Mouse (Mus musculus) hindbrain, embryonic 10.5 days (tissue): ENCODE data around the gene Aldh8a1. TPM values are rescaled to one million over a fixed set of nuclear protein-coding genes. Genes with fewer than 3 reads are reported as not detected.

Source experiments
- DNase-seq: peaks from one replicate; pipeline ENCODE4 v3.0.0-alpha.2; 2017; ENCODE audit warnings: low spot score
- H3K27ac ChIP-seq: fragments of 300-500 bp; sonication (generic); 2 replicates; pipeline ENCODE4 v1.5.1; 2016; ENCODE audit warnings: mild to moderate bottlenecking, moderate library complexity
- H3K27me3 ChIP-seq: fragments of 300-500 bp; sonication (generic); 2 replicates; pipeline ENCODE4 v1.6.1; 2016; ENCODE audit warnings: mild to moderate bottlenecking; ENCODE audit not compliant: poor library complexity, insufficient read depth, severe bottlenecking
- H3K36me3 ChIP-seq: fragments of 300-500 bp; sonication (generic); 2 replicates; pipeline ENCODE4 v1.6.1; 2016; ENCODE audit warnings: mild to moderate bottlenecking, moderate library complexity
- H3K4me1 ChIP-seq: fragments of 300-500 bp; sonication (generic); replicated peaks from 2 replicates; pipeline ENCODE4 v1.6.1; 2016; ENCODE audit warnings: mild to moderate bottlenecking
- H3K4me3 ChIP-seq: fragments of 300-500 bp; sonication (generic); 2 replicates; pipeline ENCODE4 v1.5.1; 2016; ENCODE audit warnings: mild to moderate bottlenecking, moderate library complexity
- H3K9me3 ChIP-seq: fragments of 300-500 bp; sonication (generic); 2 replicates; pipeline ENCODE4 v1.6.1; 2016; ENCODE audit warnings: mild to moderate bottlenecking, moderate library complexity
- WGBS: fragments of 180-500 bp; shearing (Covaris S2); methylation state at CpG from one replicate; pipeline ENCODE4 v1.1.7; 2016; 5-methylcytosine and 5-hydroxymethylcytosine counted together
- polyA plus RNA-seq: library from polyadenylated mRNA; unstranded; fragments of >200 nt; fragmentation: Nextera tagmentation; extraction: Ambion mirVana; gene quantifications from 2 replicates; pipeline ENCODE4 v1.2.1, GENCODE M21; 2016

Aldh8a1 gene
- polyA plus RNA-seq, 1 experiment from 2014 or later: 0.09 TPM

GRCm38 (mm10) chr10:21351766-21352165 lies 25.3 kb upstream of the Aldh8a1 start:
- no peak for DNase-seq
- Histone ChIP-seq H3K4me1 (no peaks in the 10 kb centered on the region), H3K9me3 (no peaks in the 10 kb centered on the region), H3K27ac (no peak overlapping the region), H3K27me3 (no peaks in the 10 kb centered on the region), H3K36me3 (peaks cover 83% of the 10 kb centered on the region), H3K4me3 (no peak overlapping the region)
- 68% methylated on average over 12 of the region's 12 CpGs for WGBS

DNA sequence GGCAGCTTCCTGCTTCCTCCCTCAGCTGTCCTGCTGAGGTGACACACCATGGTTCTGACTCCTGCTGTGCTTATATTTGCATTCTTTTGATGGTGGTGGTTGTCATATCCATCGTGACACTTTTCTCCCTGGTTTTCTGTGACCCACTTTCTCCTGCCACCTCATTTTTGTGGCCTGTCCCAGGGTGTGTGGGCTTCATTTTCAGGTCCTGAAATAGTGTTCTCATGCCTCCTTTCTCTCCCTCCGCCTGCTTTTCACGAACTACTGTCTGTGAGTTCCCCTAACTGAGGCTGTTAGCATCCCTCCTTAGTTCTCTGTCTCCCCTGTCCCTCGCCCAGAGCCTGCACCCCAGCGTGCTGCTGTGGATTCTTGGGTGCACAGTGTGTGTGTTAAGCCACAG lies 23.2 kb upstream of the Aldh8a1 start:
- Histone ChIP-seq H3K4me1 (no peaks in the 10 kb centered on the region), H3K36me3 (peaks cover 87% of the 10 kb centered on the region), H3K27ac (no peak overlapping the region), H3K4me3 (no peak overlapping the region), H3K9me3 (no peaks in the 10 kb centered on the region), H3K27me3 (no peaks in the 10 kb centered on the region)
- DNase-seq: no peak
- WGBS: 64% methylated on average over 5 of the region's 5 CpGs

GRCm38 (mm10) chr10:21354506-21354905 lies 22.6 kb upstream of the Aldh8a1 start:
- no peak overlapping the region for H3K27ac ChIP-seq
- H3K9me3 ChIP-seq: no peaks in the 10 kb centered on the region
- H3K27me3 ChIP-seq: no peaks in the 10 kb centered on the region
- H3K4me3 ChIP-seq: no peak overlapping the region
- H3K4me1 ChIP-seq: no peaks in the 10 kb centered on the region
- no peak for DNase-seq
- 95% methylated on average over 7 of the region's 7 CpGs for WGBS
- peaks cover 88% of the 10 kb centered on the region for H3K36me3 ChIP-seq

- no peak for DNase-seq
- Histone ChIP-seq H3K9me3 (no peaks in the 10 kb centered on the region), H3K27ac (no peak overlapping the region), H3K36me3 (peaks cover 83% of the 10 kb centered on the region), H3K4me3 (no peak overlapping the region), H3K27me3 (no peaks in the 10 kb centered on the region), H3K4me1 (no peaks in the 10 kb centered on the region)
- 92% methylated on average over 8 of the region's 8 CpGs for WGBS
These were observed 19.1 kb upstream of the Aldh8a1 start for GRCm38 (mm10) chr10:21357986-21358385.

DNA sequence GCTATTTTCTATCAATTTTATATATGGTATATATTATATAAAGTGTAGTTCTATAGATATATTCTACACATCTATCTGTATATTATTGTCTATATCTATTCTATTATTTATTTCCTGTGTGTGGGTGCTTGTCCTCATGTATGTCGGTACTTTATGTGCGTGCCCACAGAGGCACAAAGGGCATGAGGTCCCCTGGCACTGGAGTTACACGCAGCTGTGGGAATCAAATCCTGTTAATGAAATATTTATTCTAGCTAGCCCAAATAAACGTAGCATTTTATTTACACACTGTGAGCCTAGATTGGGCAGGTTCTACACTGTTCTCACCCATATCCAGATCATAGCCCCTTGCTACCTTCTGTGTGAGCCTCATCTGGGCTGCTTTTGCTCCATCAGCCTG lies 18.0 kb upstream of the Aldh8a1 start:
- Histone ChIP-seq H3K27me3 (no peaks in the 10 kb centered on the region), H3K36me3 (peaks cover 83% of the 10 kb centered on the region), H3K27ac (no peak overlapping the region), H3K9me3 (no peaks in the 10 kb centered on the region), H3K4me1 (no peaks in the 10 kb centered on the region), H3K4me3 (no peak overlapping the region)
- DNase-seq: no peak
- WGBS: 96% methylated on average over 4 of the region's 4 CpGs

DNA sequence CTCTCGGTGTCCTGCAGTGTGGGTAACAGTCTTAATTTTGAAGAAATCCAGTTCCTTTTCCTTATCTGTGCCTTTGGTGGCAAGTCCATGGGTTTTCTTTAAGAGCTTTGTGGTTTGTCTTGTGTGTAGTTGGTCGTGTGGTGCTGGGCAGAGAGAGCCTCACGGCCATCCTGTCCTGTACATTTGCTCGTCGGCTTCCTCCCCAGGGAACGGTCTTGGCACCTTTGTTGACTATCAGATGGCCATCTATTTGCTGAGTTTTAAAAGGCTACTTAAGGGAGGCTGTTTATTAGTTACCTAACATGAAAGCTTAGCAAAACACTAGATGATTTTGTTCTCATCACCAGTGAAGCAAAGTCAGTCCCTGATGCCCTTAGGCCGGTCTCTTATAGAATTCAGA lies 15.2 kb upstream of the Aldh8a1 start:
- Histone ChIP-seq H3K27ac (no peak overlapping the region), H3K9me3 (no peaks in the 10 kb centered on the region), H3K36me3 (peaks cover 83% of the 10 kb centered on the region), H3K4me1 (no peaks in the 10 kb centered on the region), H3K27me3 (no peaks in the 10 kb centered on the region), H3K4me3 (no peak overlapping the region)
- no peak for DNase-seq
- 88% methylated on average over 7 of the region's 7 CpGs for WGBS

DNA sequence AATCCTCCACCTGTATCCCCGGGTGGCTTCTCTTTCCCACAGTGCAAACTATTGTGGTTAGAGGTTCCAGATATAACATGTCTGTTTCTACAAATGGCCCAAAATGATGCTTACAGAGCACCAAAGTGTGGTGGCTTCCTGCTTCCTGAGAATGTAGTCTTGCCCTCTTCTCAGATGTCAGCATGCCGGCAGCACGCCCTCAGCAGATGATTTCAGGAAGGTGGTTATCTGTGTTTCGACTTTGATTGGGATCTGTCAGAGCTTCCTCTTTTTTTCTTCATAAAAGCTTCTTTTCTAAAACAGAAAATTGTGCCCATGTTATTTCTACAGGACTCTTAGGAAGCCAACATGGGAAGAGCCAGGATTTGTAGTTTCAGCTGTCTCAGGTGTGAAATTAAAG lies 13.8 kb upstream of the Aldh8a1 start:
- Histone ChIP-seq H3K27ac (no peak overlapping the region), H3K36me3 (peaks cover 89% of the 10 kb centered on the region), H3K9me3 (no peaks in the 10 kb centered on the region), H3K27me3 (no peaks in the 10 kb centered on the region), H3K4me3 (no peak overlapping the region), H3K4me1 (no peaks in the 10 kb centered on the region)
- 95% methylated on average over 4 of the region's 4 CpGs for WGBS
- DNase-seq: no peak

DNA sequence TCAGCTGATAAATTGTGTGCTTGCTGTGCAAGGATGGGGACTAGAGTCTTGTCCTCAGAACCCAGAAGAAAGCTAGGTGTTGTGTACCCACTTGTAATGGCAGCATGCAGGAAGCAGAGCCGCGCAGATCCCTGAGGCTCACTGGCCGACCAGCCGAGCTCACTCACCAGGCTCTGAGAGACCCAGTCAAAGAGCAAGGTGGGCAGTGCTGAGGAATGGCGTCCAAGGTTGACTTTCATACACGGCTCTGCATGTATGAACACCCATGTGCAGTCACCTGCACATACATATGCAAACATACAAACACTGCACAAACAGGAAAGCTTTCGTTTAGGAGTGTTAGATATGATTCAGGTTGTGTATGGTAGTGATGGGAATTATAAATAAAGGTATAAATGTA lies 12.1 kb upstream of the Aldh8a1 start:
- no peaks in the 10 kb centered on the region for H3K9me3 ChIP-seq
- WGBS: 93% methylated on average over 7 of the region's 7 CpGs
- no peak overlapping the region for H3K4me3 ChIP-seq
- H3K36me3 ChIP-seq: peaks cover 93% of the 10 kb centered on the region
- H3K4me1 ChIP-seq: no peaks in the 10 kb centered on the region
- no peak for DNase-seq
- H3K27me3 ChIP-seq: no peaks in the 10 kb centered on the region
- no peak overlapping the region for H3K27ac ChIP-seq

DNA sequence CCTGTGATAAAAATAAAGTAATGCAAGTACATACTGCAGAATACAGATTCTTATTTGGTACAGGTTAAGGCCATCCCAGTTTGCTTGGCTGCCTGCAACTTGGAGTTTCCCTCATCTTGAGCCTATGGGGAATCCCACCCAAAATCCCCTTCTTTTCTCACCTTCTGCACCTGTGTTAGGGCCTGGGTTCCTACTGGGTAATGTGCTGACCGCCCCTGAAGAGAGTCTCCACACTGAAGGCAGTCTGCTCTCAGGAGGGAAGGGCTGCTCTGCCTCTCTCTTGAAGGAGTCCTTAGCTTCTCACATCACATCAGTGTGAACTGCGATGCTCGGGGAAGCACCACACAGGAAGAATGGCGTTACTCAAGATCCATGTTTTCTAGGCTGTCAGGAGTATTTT lies 11.2 kb upstream of the Aldh8a1 start:
- H3K9me3 ChIP-seq: no peaks in the 10 kb centered on the region
- peaks cover 88% of the 10 kb centered on the region for H3K36me3 ChIP-seq

DNA sequence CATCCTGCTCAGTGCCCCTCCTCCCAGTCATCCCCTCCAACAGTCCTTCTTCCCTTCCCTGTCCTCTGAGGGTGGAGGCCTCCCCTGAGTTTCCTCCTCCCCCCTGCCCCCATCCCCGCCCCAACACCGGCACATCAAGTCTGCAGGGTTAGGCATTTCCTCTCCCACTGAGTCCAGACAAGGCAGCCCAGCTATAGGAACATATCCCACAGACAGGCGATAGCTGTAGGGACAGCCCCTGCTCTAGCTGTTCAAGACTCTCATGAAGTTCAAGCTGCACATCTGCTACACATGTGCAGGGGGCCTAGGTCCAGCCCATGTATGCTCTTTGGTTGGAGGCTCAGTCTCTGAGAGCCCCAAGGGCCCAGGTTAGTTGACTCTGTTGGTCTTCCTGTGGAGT lies 10.6 kb upstream of the Aldh8a1 start:
- Histone ChIP-seq H3K36me3 (peaks cover 84% of the 10 kb centered on the region), H3K4me3 (no peak overlapping the region), H3K9me3 (no peaks in the 10 kb centered on the region), H3K4me1 (no peaks in the 10 kb centered on the region), H3K27ac (no peak overlapping the region), H3K27me3 (no peaks in the 10 kb centered on the region)
- DNase-seq: no peak
- 70% methylated on average over 3 of the region's 3 CpGs for WGBS

More for the DNA sequence above, 11.2 kb upstream of the Aldh8a1 start:
- Histone ChIP-seq H3K27ac (no peak overlapping the region), H3K4me1 (no peaks in the 10 kb centered on the region), H3K4me3 (no peak overlapping the region), H3K27me3 (no peaks in the 10 kb centered on the region)
- 91% methylated on average over 4 of the region's 4 CpGs for WGBS
- DNase-seq: no peak

DNA sequence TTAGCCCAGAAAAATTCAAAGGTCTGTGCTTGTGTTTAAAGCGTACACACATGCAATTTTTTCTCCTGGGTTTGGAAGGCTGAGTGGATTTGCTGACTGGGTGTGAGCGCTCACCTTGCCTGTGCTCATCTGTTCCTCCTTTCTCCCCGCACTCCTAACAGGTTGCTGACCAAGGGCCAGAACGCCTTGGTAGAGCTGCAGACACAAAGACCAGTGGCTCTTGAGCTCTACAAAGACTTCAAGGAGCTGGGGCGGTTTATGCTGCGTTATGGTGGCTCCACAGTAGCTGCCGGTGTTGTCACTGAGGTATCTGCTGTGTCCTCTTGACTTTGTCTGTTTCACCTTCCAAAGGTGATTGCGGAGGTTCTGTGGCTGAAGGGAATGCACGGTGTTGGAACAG lies 9.6 kb upstream of the Aldh8a1 start:
- peaks cover 77% of the 10 kb centered on the region for H3K36me3 ChIP-seq
- 94% methylated on average over 9 of the region's 9 CpGs for WGBS
- no peak for DNase-seq
- H3K4me1 ChIP-seq: no peaks in the 10 kb centered on the region
- H3K27me3 ChIP-seq: no peaks in the 10 kb centered on the region
- H3K4me3 ChIP-seq: no peak overlapping the region
- no peak overlapping the region for H3K27ac ChIP-seq
- H3K9me3 ChIP-seq: no peaks in the 10 kb centered on the region

- Histone ChIP-seq H3K4me1 (no peaks in the 10 kb centered on the region), H3K27me3 (no peaks in the 10 kb centered on the region), H3K4me3 (no peak overlapping the region), H3K36me3 (peaks cover 56% of the 10 kb centered on the region), H3K27ac (no peak overlapping the region), H3K9me3 (no peaks in the 10 kb centered on the region)
- no peak for DNase-seq
- WGBS: 79% methylated on average over 2 of the region's 2 CpGs
These were observed 7.5 kb upstream of the Aldh8a1 start for GRCm38 (mm10) chr10:21369586-21369985.

GRCm38 (mm10) chr10:21372271-21372670 lies 4.8 kb upstream of the Aldh8a1 start:
- peaks cover 3% of the 10 kb centered on the region; the same call in 1 of the 2 replicates for H3K4me1 ChIP-seq
- H3K27ac ChIP-seq: no peak overlapping the region
- H3K36me3 ChIP-seq: peaks cover 30% of the 10 kb centered on the region
- WGBS: 95% methylated on average over 6 of the region's 6 CpGs
- DNase-seq: no peak
- H3K4me3 ChIP-seq: no peak overlapping the region
- no peaks in the 10 kb centered on the region for H3K9me3 ChIP-seq
- H3K27me3 ChIP-seq: no peaks in the 10 kb centered on the region

DNA sequence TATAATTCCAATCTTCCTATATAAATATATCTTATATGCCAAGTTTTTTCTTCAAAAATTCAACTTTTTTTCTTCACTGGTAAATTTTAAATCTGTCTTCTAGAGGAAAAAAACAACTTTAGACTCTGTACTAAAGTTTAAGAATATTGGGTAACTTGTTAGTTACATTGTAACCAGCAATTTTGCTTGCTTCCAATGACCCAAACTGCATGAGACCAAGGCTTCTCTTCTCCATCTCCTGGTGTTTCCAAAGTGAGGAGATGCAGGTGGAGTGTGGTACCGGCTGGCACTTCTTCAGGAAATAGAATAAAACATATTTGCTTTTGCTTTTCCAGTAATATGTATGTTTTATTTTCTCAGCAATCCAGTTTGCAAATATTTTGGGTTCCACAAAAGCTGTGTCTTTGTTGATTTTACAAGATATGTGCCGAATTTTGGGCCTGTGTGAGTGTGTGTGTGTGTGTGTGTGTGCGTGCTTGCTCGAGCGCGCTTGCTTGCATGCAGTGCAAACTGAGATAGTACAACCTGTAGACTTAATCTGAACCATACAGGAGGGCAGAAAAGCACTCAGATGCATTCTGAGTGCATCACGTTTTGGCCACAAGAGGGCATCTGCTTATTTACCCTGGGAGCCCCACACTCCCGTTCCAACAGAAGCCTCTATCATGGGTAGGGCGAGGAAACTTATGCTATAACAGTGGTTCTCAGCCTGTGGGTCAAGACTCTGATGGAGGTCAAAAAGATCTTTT lies 1.3 kb downstream of the Aldh8a1 start:
- Histone ChIP-seq H3K9me3 (no peaks in the 10 kb centered on the region), H3K4me3 (no peak overlapping the region), H3K4me1 (peaks cover 3% of the 10 kb centered on the region; the same call in 1 of the 2 replicates), H3K27me3 (peaks cover 3% of the 10 kb centered on the region; the same call in 1 of the 2 replicates), H3K27ac (no peak overlapping the region), H3K36me3 (no peaks in the 10 kb centered on the region)
- DNase-seq: no peak
- WGBS: 74% methylated on average over 9 of the region's 9 CpGs
